Mouse (Mus musculus): ENCODE measurements around the gene 4921536K21Rik. TPM values are rescaled to one million over a fixed set of nuclear protein-coding genes. Genes with fewer than 3 reads are reported as not detected.

Gene 4921536K21Rik
- polyA plus RNA-seq, 1 experiment, result 0.25 TPM

- DNase-seq (ENCODE audit: low spot score), result no peak
Observed at GRCm38 (mm10) chr11:3855846-3856245, 39.1 kb downstream of the 4921536K21Rik start.

DNA sequence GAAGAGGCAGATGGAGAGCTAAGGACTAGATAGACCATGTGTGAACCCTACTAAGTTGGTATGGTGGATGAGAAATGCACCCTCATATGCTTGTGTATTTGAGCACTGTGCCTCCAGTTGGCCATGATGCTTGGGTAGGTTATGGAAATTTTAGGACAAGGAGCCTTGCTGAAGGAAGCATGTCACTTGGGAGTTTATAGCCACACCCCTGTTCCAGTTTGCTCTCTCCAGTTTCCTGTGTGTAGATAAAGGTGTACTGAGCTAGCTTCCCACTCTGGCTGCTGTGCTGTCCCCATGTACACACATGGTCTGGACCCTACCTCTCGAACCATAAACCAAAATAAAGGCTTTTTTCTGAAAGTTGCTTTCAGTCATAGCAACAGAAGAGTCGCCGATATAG is 40.7 kb downstream of the 4921536K21Rik start:
- DNase-seq (ENCODE audit: low spot score), result no peak

DNA sequence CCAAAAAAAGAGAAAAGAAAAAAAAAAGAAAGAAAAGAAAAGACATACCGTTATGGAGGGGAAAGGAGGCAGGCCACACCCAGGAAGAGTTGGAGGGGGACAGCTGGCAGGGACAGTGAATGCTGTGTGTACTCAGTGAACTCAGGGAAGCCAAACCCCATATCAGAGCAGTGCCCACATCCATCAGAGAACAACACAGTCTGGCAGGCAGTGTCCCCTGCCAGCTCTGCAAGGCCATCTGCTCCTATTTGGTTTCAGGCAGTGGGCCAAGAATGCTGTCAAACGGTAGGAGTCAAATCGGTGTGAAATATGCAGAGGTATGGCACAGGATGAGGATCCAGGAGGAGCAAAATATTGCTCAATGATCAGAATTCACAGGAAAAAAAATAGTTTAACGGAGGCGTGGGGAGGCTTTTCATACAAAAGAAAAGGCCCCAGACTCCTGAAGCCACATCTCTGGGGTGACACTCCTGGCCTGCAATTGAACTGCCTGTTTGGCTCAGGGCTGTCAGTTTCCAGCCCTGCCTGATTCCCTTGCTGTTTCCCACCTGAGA is 41.3 kb downstream of the 4921536K21Rik start:
- no peak for DNase-seq (ENCODE audit: low spot score)

GRCm38 (mm10) chr11:3853031-3853430 is 41.9 kb downstream of the 4921536K21Rik start:
- no peak for DNase-seq (ENCODE audit: low spot score)

DNA sequence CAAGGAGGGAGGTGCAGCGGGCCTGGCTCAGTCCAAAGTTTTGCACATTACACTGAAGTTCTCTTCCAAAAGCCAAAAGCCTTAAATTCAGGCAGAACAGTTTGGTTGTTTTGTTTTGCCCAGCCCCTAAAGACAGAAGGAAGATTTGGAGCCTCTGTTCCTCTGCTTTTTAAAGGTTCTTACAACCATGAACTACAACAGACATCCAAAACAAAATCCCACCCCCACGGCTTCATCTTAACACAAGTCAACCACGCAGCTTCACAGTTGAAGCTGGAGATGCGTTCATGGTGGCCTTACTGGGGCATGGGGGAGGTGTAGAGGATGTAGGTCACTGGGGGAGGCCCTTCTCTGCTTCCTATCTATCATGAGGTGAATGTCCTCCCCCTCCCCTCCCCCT is 43.0 kb downstream of the 4921536K21Rik start:
- DNase-seq (ENCODE audit: low spot score), result no peak

GRCm38 (mm10) chr11:3850746-3851277 is 44.1 kb downstream of the 4921536K21Rik start:
- DNase-seq (ENCODE audit: low spot score), result no peak

GRCm38 (mm10) chr11:3850315-3850614 is 44.6 kb downstream of the 4921536K21Rik start:
- no peak for DNase-seq (ENCODE audit: low spot score)

GRCm38 (mm10) chr11:3849469-3850314 is 45.2 kb downstream of the 4921536K21Rik start:
- DNase-seq (ENCODE audit: low spot score), result no peak

GRCm38 (mm10) chr11:3846351-3846750 is 48.5 kb downstream of the 4921536K21Rik start:
- no peak for DNase-seq (ENCODE audit: low spot score)

- DNase-seq (ENCODE audit: low spot score), result no peak
Observed at GRCm38 (mm10) chr11:3843943-3844734, 50.8 kb downstream of the 4921536K21Rik start.

Other genes starting within 250 kb of the 4921536K21Rik start
- gene Morc2a, start 245.9 kb downstream of the 4921536K21Rik start, polyA plus RNA-seq (2012; rRNA removed), result 16.2 and 20.3 TPM in 2 replicates
- gene Osbp2, start 31.2 kb downstream of the 4921536K21Rik start, polyA plus RNA-seq (2012; rRNA removed), result 0.98 and 2.0 TPM in 2 replicates
- 2.5 and 3.0 TPM in 2 replicates for gene Dusp18, start 142 bp upstream of the 4921536K21Rik start, polyA plus RNA-seq (2012; rRNA removed)
- gene Slc35e4, start 19.6 kb upstream of the 4921536K21Rik start, polyA plus RNA-seq (2012; rRNA removed), result 10.4 and 13.0 TPM in 2 replicates
- gene Tcn2, start 37.1 kb upstream of the 4921536K21Rik start, polyA plus RNA-seq (2012; rRNA removed), result 101 and 110 TPM in 2 replicates
- 42.4 and 43.1 TPM in 2 replicates for gene Pes1, start 68.9 kb upstream of the 4921536K21Rik start, polyA plus RNA-seq (2012; rRNA removed)
- 0.04 TPM in 1 of 2 replicates, not detected in the other for gene 4930556J24Rik, start 81.7 kb upstream of the 4921536K21Rik start, polyA plus RNA-seq (2012; rRNA removed)
- gene Gal3st1, start 88.5 kb upstream of the 4921536K21Rik start, polyA plus RNA-seq (2012; rRNA removed), result 5.5 and 6.9 TPM in 2 replicates
- 0.15 and 0.21 TPM in 2 replicates for gene Sec14l4, start 136.4 kb upstream of the 4921536K21Rik start, polyA plus RNA-seq (2012; rRNA removed)
- not detected in 2 replicates for gene Sec14l3, start 169.7 kb upstream of the 4921536K21Rik start, polyA plus RNA-seq (2012; rRNA removed)
- gene Mtfp1, start 200.3 kb upstream of the 4921536K21Rik start, polyA plus RNA-seq (2012; rRNA removed), result 3.4 and 4.1 TPM in 2 replicates
- 1.3 and 1.4 TPM in 2 replicates for gene Sec14l2, start 228.3 kb upstream of the 4921536K21Rik start, polyA plus RNA-seq (2012; rRNA removed)
- 31.5 and 34.4 TPM in 2 replicates for gene Rnf215, start 240.1 kb upstream of the 4921536K21Rik start, polyA plus RNA-seq (2012; rRNA removed)